Mouse (Mus musculus) ES-E14 (cell line): ENCODE results near the gene Cpne5. TPM values are rescaled to one million over a fixed set of nuclear protein-coding genes. Genes with fewer than 3 reads are reported as not detected.

Experiments used
- DNase-seq: peaks from one replicate; pipeline ENCODE4 v3.0.0-alpha.2; 2013; ENCODE audit warnings: low read depth, low spot score
- H3K27ac ChIP-seq: 2 replicates; pipeline ENCODE4 v1.5.1; 2012; ENCODE audit warnings: low read depth, mild to moderate bottlenecking, low read length, moderate library complexity, mixed read lengths; ENCODE audit not compliant: poor library complexity, insufficient read depth, severe bottlenecking
- H3K36me3 ChIP-seq: 2 replicates; pipeline ENCODE4 v1.6.1; 2012; ENCODE audit warnings: mild to moderate bottlenecking, low read length, moderate library complexity, mixed read lengths; ENCODE audit not compliant: control insufficient read depth, poor library complexity, insufficient read depth, severe bottlenecking
- H3K4me1 ChIP-seq, 2 experiments: fragments of 150-350 bp in 1 of 2; sonication (generic) in 1 of 2; 2 replicates each; pipeline ENCODE4 v1.6.1; 2012; ENCODE audit warnings: low read length in 2 of 2, mild to moderate bottlenecking in 1 of 2, mixed read lengths in 1 of 2; ENCODE audit not compliant: control insufficient read depth in 2 of 2, insufficient read depth in 2 of 2, poor library complexity in 1 of 2
- H3K4me3 ChIP-seq, 2 experiments: fragments of 150-350 bp in 1 of 2; sonication (generic) in 1 of 2; 2 replicates each; pipeline ENCODE4 v1.5.1; 2012; ENCODE audit warnings: low read length in 2 of 2, low read depth in 1 of 2, mild to moderate bottlenecking in 1 of 2, mixed read lengths in 1 of 2; ENCODE audit not compliant: insufficient read depth in 1 of 2, poor library complexity in 1 of 2, severe bottlenecking in 1 of 2
- H3K9ac ChIP-seq: 2 replicates; pipeline ENCODE4 v1.6.1; 2012; ENCODE audit warnings: low read depth, mild to moderate bottlenecking, low read length, mixed read lengths; ENCODE audit not compliant: poor library complexity, insufficient read depth, severe bottlenecking
- H3K9me3 ChIP-seq: fragments of 150-350 bp; sonication (generic); 2 replicates; pipeline ENCODE4 v1.6.1; 2012; ENCODE audit warnings: low read depth, mild to moderate bottlenecking, low read length; ENCODE audit not compliant: control insufficient read depth, insufficient read depth
- CHD2 ChIP-seq: IDR thresholded peaks from 2 replicates; pipeline ENCODE4 v1.6.1; 2014; ENCODE audit warnings: mild to moderate bottlenecking, low read depth, low read length, inconsistent platforms
- HCFC1 ChIP-seq: IDR thresholded peaks from 2 replicates; pipeline ENCODE4 v1.6.1; 2012; ENCODE audit warnings: low read length, inconsistent platforms, borderline replicate concordance; ENCODE audit not compliant: insufficient read depth
- MAFK ChIP-seq: IDR thresholded peaks from 2 replicates; pipeline ENCODE4 v1.6.1; 2014; ENCODE audit warnings: mild to moderate bottlenecking, low read depth, low read length, inconsistent platforms; ENCODE audit not compliant: insufficient read depth
- ZC3H11A ChIP-seq: IDR thresholded peaks from 2 replicates; pipeline ENCODE4 v1.6.1; 2012; ENCODE audit warnings: low read depth, mild to moderate bottlenecking, inconsistent platforms, low read length, borderline replicate concordance
- ZNF384 ChIP-seq: IDR thresholded peaks from 2 replicates; pipeline ENCODE4 v1.6.1; 2012; ENCODE audit warnings: low read depth, low read length, inconsistent platforms
- in situ Hi-C, 2 experiments: fragments of 600-800 bp; cut with MboI; formaldehyde crosslinking; loops; one replicate each; pipeline ENCODE4 v1.15.1; 2025; ENCODE audit warnings: low sequenced_read_pairs in 2 of 2, inconsistent platforms in 1 of 2; ENCODE audit not compliant: unreplicated experiment in 2 of 2
- total RNA-seq: library from RNA; depleted of rRNA; stranded (reverse); fragments of 300-350 nt; gene quantifications from 2 replicates; pipeline ENCODE4 v1.2.3, GENCODE M21; 2012

Cpne5 gene
- total RNA-seq, 1 experiment: 5.1 TPM

GRCm38 (mm10) chr17:29210037-29210436 lies 27.9 kb downstream of the Cpne5 start:
- TF ChIP-seq MAFK: no peak
- no peak for TF ChIP-seq HCFC1
- no peak for TF ChIP-seq CHD2
- TF ChIP-seq ZNF384: no peak
- no peak for TF ChIP-seq ZC3H11A
- Histone ChIP-seq H3K36me3 (no peaks in the 10 kb centered on the region), H3K9ac (no peak overlapping the region), H3K4me1 (peaks cover 0 to 37% of the 10 kb centered on the region in 2 experiments; a peak in 3 of 4 replicates), H3K27ac (no peak overlapping the region), H3K4me3 (no peak overlapping the region), H3K9me3 (no peaks in the 10 kb centered on the region)
- in situ Hi-C loops: no loop called here
- DNase-seq: no peak

GRCm38 (mm10) chr17:29206052-29206451 lies 31.9 kb downstream of the Cpne5 start:
- H3K27ac ChIP-seq: no peak overlapping the region
- no peak overlapping the region for H3K4me3 ChIP-seq
- H3K36me3 ChIP-seq: no peaks in the 10 kb centered on the region
- H3K4me1 ChIP-seq: peaks cover 0 to 17% of the 10 kb centered on the region in 2 experiments; a peak in 2 of 4 replicates
- in situ Hi-C loops: no loop called here
- no peaks in the 10 kb centered on the region for H3K9me3 ChIP-seq
- TF ChIP-seq ZC3H11A (no peak), ZNF384 (no peak), MAFK (no peak), CHD2 (no peak), HCFC1 (no peak)
- H3K9ac ChIP-seq: no peak overlapping the region
- no peak for DNase-seq

GRCm38 (mm10) chr17:29202604-29203003 lies 35.4 kb downstream of the Cpne5 start:
- H3K9ac ChIP-seq: no peak overlapping the region
- no peak overlapping the region for H3K27ac ChIP-seq
- H3K36me3 ChIP-seq: no peaks in the 10 kb centered on the region
- H3K4me1 ChIP-seq: peaks cover 0 to 19% of the 10 kb centered on the region in 2 experiments
- in situ Hi-C loops: no loop called here
- H3K9me3 ChIP-seq: no peaks in the 10 kb centered on the region
- H3K4me3 ChIP-seq: 0 out of 4 replicates have a peak overlapping the region, but pooled peaks of 1 of the 2 experiments have one; percentile 11
- no peak for DNase-seq
- TF ChIP-seq ZNF384 (no peak), ZC3H11A (no peak), MAFK (no peak), CHD2 (no peak), HCFC1 (no peak)

- Histone ChIP-seq H3K27ac (no peak overlapping the region), H3K9me3 (no peaks in the 10 kb centered on the region)
Measured at GRCm38 (mm10) chr17:29199821-29200220, 38.1 kb downstream of the Cpne5 start.

More at GRCm38 (mm10) chr17:29199821-29200220, 38.1 kb downstream of the Cpne5 start:
- no peaks in the 10 kb centered on the region for H3K36me3 ChIP-seq
- DNase-seq: no peak
- H3K4me3 ChIP-seq: no peak overlapping the region
- no peak for TF ChIP-seq MAFK
- TF ChIP-seq ZC3H11A: no peak
- TF ChIP-seq ZNF384: no peak
- TF ChIP-seq CHD2: no peak
- no peak for TF ChIP-seq HCFC1
- no peak overlapping the region for H3K9ac ChIP-seq
- peaks cover 4 to 19% of the 10 kb centered on the region in 2 experiments for H3K4me1 ChIP-seq
- in situ Hi-C loops: no loop called here
